Mouse (Mus musculus): Measurements from ENCODE around the gene L2hgdh. TPM values are rescaled to one million over a fixed set of nuclear protein-coding genes. Genes with fewer than 3 reads are reported as not detected.

L2hgdh gene
- polyA plus RNA-seq, 1 experiment from 2014 or later, result 10.4 TPM

GRCm38 (mm10) chr12:69757418-69758141 is 32.9 kb upstream of the L2hgdh start:
- Histone ChIP-seq H3K9ac (replicated peaks) (peak overlapping the region; percentile 61), H3K27me3 (ENCODE audit: insufficient read depth, low read length) (no peaks in the 10 kb centered on the region), H3K4me2 (ENCODE audit: low read depth, low read length) (peak overlapping the region; percentile 69), H3K4me1 (ENCODE audit: insufficient read depth) (peaks cover 29% of the 10 kb centered on the region), H3K4me3 (ENCODE audit: low read depth, low read length) (peak overlapping the region; percentile 24), H3K9me3 (ENCODE audit: low read length) (no peaks in the 10 kb centered on the region), H3K36me3 (replicated peaks; ENCODE audit: insufficient read depth, low read length) (no peaks in the 10 kb centered on the region), H3K27ac (ENCODE audit: low read depth) (peak overlapping the region; percentile 99)
- DNase-seq (peak; percentile 93), ATAC-seq (peak; percentile 92)
- WGBS (ENCODE audit: insufficient replicate concordance), result 8% methylated on average over 22 of the region's 22 CpGs
- TF ChIP-seq EP300 (IDR thresholded peaks at IDR 0.05; ENCODE audit: low read depth) (peak; percentile 98), CTCF (IDR thresholded peaks at IDR 0.05; ENCODE audit: low read depth) (peak; percentile 98)

DNA sequence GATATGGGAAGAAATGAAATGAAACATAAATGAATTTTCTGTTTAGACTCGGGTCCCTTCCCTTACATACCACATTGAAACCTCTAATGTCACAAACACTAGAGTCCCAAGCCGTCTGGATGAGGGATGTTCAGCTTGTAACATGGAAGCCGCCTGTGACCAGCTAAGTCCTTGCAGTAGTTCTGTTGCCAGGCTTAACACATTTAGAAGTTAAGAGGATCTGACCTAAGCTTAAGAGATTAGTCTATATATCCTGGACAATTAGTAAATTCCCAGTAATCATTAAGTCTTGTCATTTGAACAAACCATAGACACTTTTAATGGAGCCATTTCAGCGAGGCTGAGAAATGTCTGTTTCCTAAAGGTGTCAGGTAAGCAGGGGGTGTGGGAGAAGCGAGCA is 31.3 kb upstream of the L2hgdh start:
- TF ChIP-seq EP300 (IDR thresholded peaks at IDR 0.05; ENCODE audit: low read depth) (no peak), CTCF (IDR thresholded peaks at IDR 0.05; ENCODE audit: low read depth) (no peak)
- DNase-seq, result no peak
- no peak for ATAC-seq
- peaks cover 29% of the 10 kb centered on the region for H3K4me1 ChIP-seq (ENCODE audit: insufficient read depth)
- no peak overlapping the region for H3K4me2 ChIP-seq (ENCODE audit: low read depth, low read length)
- no peak overlapping the region for H3K9ac ChIP-seq (replicated peaks)
- 79% methylated on average over 5 of the region's 5 CpGs for WGBS (ENCODE audit: insufficient replicate concordance)
- no peak overlapping the region for H3K4me3 ChIP-seq (ENCODE audit: low read depth, low read length)
- H3K27me3 ChIP-seq (ENCODE audit: insufficient read depth, low read length), result no peaks in the 10 kb centered on the region
- no peaks in the 10 kb centered on the region for H3K9me3 ChIP-seq (ENCODE audit: low read length)
- H3K27ac ChIP-seq (ENCODE audit: low read depth), result peak overlapping the region; percentile 99
- H3K36me3 ChIP-seq (replicated peaks; ENCODE audit: insufficient read depth, low read length), result no peaks in the 10 kb centered on the region

GRCm38 (mm10) chr12:69753936-69754335 is 29.3 kb upstream of the L2hgdh start:
- WGBS (ENCODE audit: insufficient replicate concordance), result 77% methylated on average over 5 of the region's 5 CpGs
- Histone ChIP-seq H3K27me3 (ENCODE audit: insufficient read depth, low read length) (no peaks in the 10 kb centered on the region), H3K9ac (replicated peaks) (no peak overlapping the region), H3K9me3 (ENCODE audit: low read length) (no peaks in the 10 kb centered on the region), H3K4me2 (ENCODE audit: low read depth, low read length) (no peak overlapping the region), H3K4me3 (ENCODE audit: low read depth, low read length) (no peak overlapping the region), H3K4me1 (ENCODE audit: insufficient read depth) (peaks cover 24% of the 10 kb centered on the region), H3K27ac (ENCODE audit: low read depth) (peak overlapping the region; percentile 32; the same call in 1 of the 2 replicates), H3K36me3 (replicated peaks; ENCODE audit: insufficient read depth, low read length) (no peaks in the 10 kb centered on the region)
- TF ChIP-seq CTCF (IDR thresholded peaks at IDR 0.05; ENCODE audit: low read depth) (no peak), EP300 (IDR thresholded peaks at IDR 0.05; ENCODE audit: low read depth) (no peak)
- DNase-seq (no peak), ATAC-seq (no peak)

DNA sequence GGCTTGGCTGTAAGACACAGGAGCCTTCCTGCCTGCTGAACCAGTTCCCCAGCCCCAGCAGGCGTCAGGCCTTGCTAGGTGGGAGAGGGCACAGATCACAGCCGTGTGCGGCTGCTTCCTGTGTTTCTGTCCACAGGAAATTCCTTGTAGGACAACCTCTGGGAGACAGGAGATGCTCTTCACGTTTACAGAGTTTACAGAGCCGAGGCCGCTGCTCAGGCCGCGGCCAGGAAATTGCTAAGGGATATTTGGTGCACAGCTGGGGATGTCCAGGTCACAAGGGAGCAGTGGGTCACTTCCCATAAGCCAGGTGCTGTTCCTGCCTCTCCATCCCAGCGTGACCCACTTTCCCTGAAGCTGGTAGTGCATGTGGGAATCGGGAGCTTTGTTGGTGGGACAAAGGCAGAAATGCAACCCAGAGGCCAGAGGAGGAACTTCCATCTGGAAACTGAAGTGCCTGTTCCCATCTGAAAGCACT is 27.2 kb upstream of the L2hgdh start:
- H3K9ac ChIP-seq (replicated peaks), result no peak overlapping the region
- H3K36me3 ChIP-seq (replicated peaks; ENCODE audit: insufficient read depth, low read length), result no peaks in the 10 kb centered on the region
- peak; percentile 9; the same call in 1 of the 2 replicates for TF ChIP-seq CTCF (IDR thresholded peaks at IDR 0.05; ENCODE audit: low read depth)
- no peak for TF ChIP-seq EP300 (IDR thresholded peaks at IDR 0.05; ENCODE audit: low read depth)
- H3K27ac ChIP-seq (ENCODE audit: low read depth), result peak overlapping the region; percentile 52
- WGBS (ENCODE audit: insufficient replicate concordance), result 49% methylated on average over 10 of the region's 10 CpGs
- H3K4me3 ChIP-seq (ENCODE audit: low read depth, low read length), result no peak overlapping the region
- ATAC-seq (peak; percentile 56), DNase-seq (no peak)
- no peak overlapping the region for H3K4me2 ChIP-seq (ENCODE audit: low read depth, low read length)
- H3K27me3 ChIP-seq (ENCODE audit: insufficient read depth, low read length), result no peaks in the 10 kb centered on the region
- no peaks in the 10 kb centered on the region for H3K9me3 ChIP-seq (ENCODE audit: low read length)
- H3K4me1 ChIP-seq (ENCODE audit: insufficient read depth), result peaks cover 12% of the 10 kb centered on the region

DNA sequence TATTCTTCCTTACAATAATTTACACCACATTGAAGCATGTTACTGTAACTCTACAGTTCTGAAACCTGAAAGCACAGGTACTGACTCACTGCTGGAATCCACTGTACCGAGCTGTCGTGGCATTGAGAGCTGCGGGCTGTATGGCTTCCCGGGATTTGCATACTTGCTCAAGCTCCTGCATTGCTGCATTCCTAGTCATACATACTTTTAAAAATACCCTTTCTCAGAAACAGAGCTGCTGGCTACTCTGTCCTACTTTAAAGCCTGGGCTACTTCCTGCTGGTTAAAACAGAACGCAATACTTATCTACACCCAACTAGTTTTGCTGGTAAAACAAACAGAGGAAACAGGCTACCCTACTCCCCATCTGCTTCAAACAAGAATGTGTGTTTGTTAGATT is 19.5 kb upstream of the L2hgdh start:
- Histone ChIP-seq H3K9me3 (ENCODE audit: low read length) (no peaks in the 10 kb centered on the region), H3K9ac (replicated peaks) (no peak overlapping the region), H3K4me2 (ENCODE audit: low read depth, low read length) (no peak overlapping the region), H3K36me3 (replicated peaks; ENCODE audit: insufficient read depth, low read length) (no peaks in the 10 kb centered on the region; the same call in 1 of the 2 replicates), H3K4me1 (ENCODE audit: insufficient read depth) (no peaks in the 10 kb centered on the region), H3K27me3 (ENCODE audit: insufficient read depth, low read length) (no peaks in the 10 kb centered on the region), H3K4me3 (ENCODE audit: low read depth, low read length) (no peak overlapping the region), H3K27ac (ENCODE audit: low read depth) (no peak overlapping the region)
- ATAC-seq (no peak), DNase-seq (no peak)
- no peak for TF ChIP-seq EP300 (IDR thresholded peaks at IDR 0.05; ENCODE audit: low read depth)
- no peak for TF ChIP-seq CTCF (IDR thresholded peaks at IDR 0.05; ENCODE audit: low read depth)
- WGBS (ENCODE audit: insufficient replicate concordance), result 82% methylated on average over 5 of the region's 5 CpGs

DNA sequence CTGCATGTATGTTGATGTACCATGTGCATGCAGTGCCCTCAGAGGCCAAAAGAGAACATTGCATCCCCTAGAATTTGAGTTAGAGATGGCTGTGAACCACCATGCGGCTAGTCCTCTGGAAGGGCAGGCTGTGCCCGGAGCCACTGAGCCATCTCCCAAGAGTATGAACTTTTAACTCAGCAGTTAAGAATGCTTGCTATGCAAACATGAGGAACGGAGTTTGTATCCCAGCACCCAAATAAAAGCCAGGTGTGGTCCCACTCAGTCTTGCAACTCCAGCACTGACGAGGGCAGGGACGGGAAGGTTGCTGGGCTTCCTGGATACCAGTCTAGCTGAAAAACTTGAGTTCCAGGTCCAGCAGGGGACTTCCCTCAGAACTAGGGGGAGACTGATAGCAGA is 17.3 kb upstream of the L2hgdh start:
- H3K9ac ChIP-seq (replicated peaks), result no peak overlapping the region
- H3K4me3 ChIP-seq (ENCODE audit: low read depth, low read length), result no peak overlapping the region
- TF ChIP-seq EP300 (IDR thresholded peaks at IDR 0.05; ENCODE audit: low read depth) (no peak), CTCF (IDR thresholded peaks at IDR 0.05; ENCODE audit: low read depth) (peak; percentile 28; the same call in 1 of the 2 replicates)
- no peaks in the 10 kb centered on the region for H3K4me1 ChIP-seq (ENCODE audit: insufficient read depth)
- DNase-seq (no peak), ATAC-seq (no peak)
- no peak overlapping the region for H3K27ac ChIP-seq (ENCODE audit: low read depth)
- 81% methylated on average over 5 of the region's 5 CpGs for WGBS (ENCODE audit: insufficient replicate concordance)
- no peaks in the 10 kb centered on the region; the same call in 1 of the 2 replicates for H3K36me3 ChIP-seq (replicated peaks; ENCODE audit: insufficient read depth, low read length)
- H3K27me3 ChIP-seq (ENCODE audit: insufficient read depth, low read length), result no peaks in the 10 kb centered on the region
- no peaks in the 10 kb centered on the region for H3K9me3 ChIP-seq (ENCODE audit: low read length)
- H3K4me2 ChIP-seq (ENCODE audit: low read depth, low read length), result no peak overlapping the region

Data from liver, postnatal 0 days (tissue).